Mouse (Mus musculus): Measurements from ENCODE around the gene Map7d1. TPM values are rescaled to one million over a fixed set of nuclear protein-coding genes. Genes with fewer than 3 reads are reported as not detected.
"Not testable (repeated sequence)": the region's sequence is repeated elsewhere in the genome, so short reads cannot be mapped to it uniquely, and the experiment has no call there.

Map7d1 gene
- polyA plus RNA-seq, 1 experiment from 2014 or later: 45.6 TPM

DNA sequence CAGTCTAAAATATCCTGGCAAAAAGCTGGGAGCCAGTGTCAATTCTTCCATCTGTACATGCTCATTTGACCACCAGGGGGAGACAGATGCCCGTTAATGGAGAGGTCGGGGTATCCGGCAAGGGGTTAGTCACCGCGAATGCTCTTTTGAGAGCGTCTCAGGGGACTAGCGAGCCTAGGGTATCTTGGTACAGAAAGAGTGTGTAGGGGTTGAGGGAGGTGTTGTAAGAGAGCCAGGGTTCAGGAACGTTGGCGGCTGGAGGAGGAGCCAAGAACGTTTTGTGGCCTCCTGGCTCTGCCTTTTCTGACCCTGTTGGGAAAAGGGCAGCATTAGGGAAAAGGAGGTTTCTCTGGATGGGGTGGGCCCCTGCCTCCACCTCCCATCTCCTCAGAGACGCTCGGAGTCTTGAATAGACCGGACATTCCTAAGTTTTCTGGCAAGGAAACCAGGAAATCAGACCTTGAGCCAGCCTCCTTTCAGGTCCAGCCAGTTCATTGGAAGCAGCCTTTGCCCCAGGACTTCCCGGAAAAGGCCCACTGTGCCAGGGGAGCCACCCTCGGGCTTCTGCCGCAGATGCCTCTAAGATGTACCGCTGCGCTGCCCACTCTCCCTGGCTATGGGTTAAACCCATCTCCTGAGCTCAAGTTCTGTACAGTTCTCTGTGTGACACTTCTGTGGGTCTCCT lies 28.9 kb downstream of the Map7d1 start:
- no peaks in the 10 kb centered on the region for H3K27me3 ChIP-seq (ENCODE audit: poor library complexity, severe bottlenecking)
- peak overlapping the region; percentile 31 for H3K4me3 ChIP-seq
- H3K36me3 ChIP-seq (replicated peaks): peaks cover 26% of the 10 kb centered on the region
- H3K4me1 ChIP-seq: peaks cover 19% of the 10 kb centered on the region
- 8% methylated on average over 18 of the region's 18 CpGs for WGBS
- peak overlapping the region; percentile 48; the same call in 1 of the 2 replicates for H3K27ac ChIP-seq
- H3K9me3 ChIP-seq: no peaks in the 10 kb centered on the region
- peak; percentile 86 for DNase-seq (ENCODE audit: extremely low spot score, low spot score)

GRCm38 (mm10) chr4:126226640-126227039 lies 29.5 kb downstream of the Map7d1 start:
- Histone ChIP-seq H3K36me3 (replicated peaks) (peaks cover 20% of the 10 kb centered on the region), H3K27me3 (ENCODE audit: poor library complexity, severe bottlenecking) (no peaks in the 10 kb centered on the region), H3K9me3 (no peaks in the 10 kb centered on the region), H3K4me3 (no peak overlapping the region), H3K4me1 (peaks cover 19% of the 10 kb centered on the region), H3K27ac (no peak overlapping the region)
- WGBS: 60% methylated on average over 12 of the region's 12 CpGs
- no peak for DNase-seq (ENCODE audit: extremely low spot score, low spot score)

DNA sequence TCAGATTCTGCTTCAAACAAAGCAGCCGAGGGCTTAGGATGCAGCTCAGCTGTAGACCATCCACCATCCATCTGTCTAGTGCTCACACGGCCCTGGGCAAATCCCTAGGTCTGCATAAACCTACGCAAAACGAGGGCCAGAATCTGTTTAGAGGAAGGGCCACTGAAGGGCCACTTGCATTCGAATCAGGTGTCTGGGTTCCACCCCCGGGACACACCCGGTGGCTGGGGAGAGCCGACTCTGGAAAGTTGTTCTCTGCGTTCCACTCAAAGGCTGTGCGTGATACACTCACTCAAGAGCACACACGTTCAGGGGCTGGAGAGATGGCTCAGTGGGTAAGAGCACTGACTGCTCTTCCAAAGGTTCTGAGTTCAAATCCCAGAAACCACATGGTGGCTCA lies 33.5 kb downstream of the Map7d1 start:
- Histone ChIP-seq H3K27ac (no peak overlapping the region), H3K4me1 (peaks cover 6% of the 10 kb centered on the region), H3K27me3 (ENCODE audit: poor library complexity, severe bottlenecking) (no peaks in the 10 kb centered on the region), H3K4me3 (no peak overlapping the region), H3K9me3 (no peaks in the 10 kb centered on the region), H3K36me3 (replicated peaks) (no peaks in the 10 kb centered on the region)
- WGBS: 89% methylated on average over 11 of the region's 11 CpGs
- no peak for DNase-seq (ENCODE audit: extremely low spot score, low spot score)

DNA sequence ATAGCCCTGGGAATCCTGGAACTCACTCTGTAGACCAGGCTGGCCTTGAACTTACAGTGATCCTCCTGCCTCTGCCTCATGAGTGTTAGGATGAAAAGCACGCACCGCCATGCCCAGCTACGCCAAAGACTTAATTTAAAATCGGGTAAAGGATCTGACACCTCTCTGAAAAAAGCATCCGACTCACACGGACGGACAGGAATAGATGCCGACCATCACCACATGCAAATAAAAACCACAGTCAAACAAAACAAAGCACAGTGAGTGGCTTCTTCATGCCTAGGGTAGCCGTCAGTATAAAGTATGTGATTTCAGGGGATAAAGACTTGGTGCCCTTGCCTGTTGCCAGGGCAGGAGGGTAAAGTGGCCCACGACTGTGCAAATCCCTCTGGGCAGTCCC lies 36.1 kb downstream of the Map7d1 start:
- Histone ChIP-seq H3K4me1 (no peaks in the 10 kb centered on the region), H3K27me3 (ENCODE audit: poor library complexity, severe bottlenecking) (no peaks in the 10 kb centered on the region)
- 90% methylated on average over 10 of the region's 10 CpGs for WGBS

GRCm38 (mm10) chr4:126219540-126219939 lies 36.6 kb downstream of the Map7d1 start:
- H3K4me3 ChIP-seq; H3K36me3 ChIP-seq (replicated peaks); DNase-seq (ENCODE audit: extremely low spot score, low spot score); H3K9me3 ChIP-seq; H3K4me1 ChIP-seq; H3K27me3 ChIP-seq (ENCODE audit: poor library complexity, severe bottlenecking); H3K27ac ChIP-seq: not testable (repeated sequence)
- WGBS: 71% methylated on average over 3 of the region's 3 CpGs

More for the DNA sequence above, 36.1 kb downstream of the Map7d1 start:
- Histone ChIP-seq H3K4me3 (no peak overlapping the region), H3K36me3 (replicated peaks) (no peaks in the 10 kb centered on the region), H3K27ac (no peak overlapping the region), H3K9me3 (no peaks in the 10 kb centered on the region)
- DNase-seq (ENCODE audit: extremely low spot score, low spot score): no peak

GRCm38 (mm10) chr4:126217771-126218170 lies 38.4 kb downstream of the Map7d1 start:
- Histone ChIP-seq H3K27ac (no peak overlapping the region), H3K36me3 (replicated peaks) (no peaks in the 10 kb centered on the region), H3K9me3 (no peaks in the 10 kb centered on the region), H3K4me3 (no peak overlapping the region), H3K27me3 (ENCODE audit: poor library complexity, severe bottlenecking) (no peaks in the 10 kb centered on the region), H3K4me1 (no peaks in the 10 kb centered on the region)
- no peak for DNase-seq (ENCODE audit: extremely low spot score, low spot score)
- WGBS: 89% methylated on average over 6 of the region's 6 CpGs

GRCm38 (mm10) chr4:126207081-126207480 lies 49.1 kb downstream of the Map7d1 start:
- DNase-seq (ENCODE audit: extremely low spot score, low spot score): no peak
- H3K27ac ChIP-seq: no peak overlapping the region
- H3K9me3 ChIP-seq: no peaks in the 10 kb centered on the region
- no peak overlapping the region for H3K4me3 ChIP-seq
- no peaks in the 10 kb centered on the region for H3K27me3 ChIP-seq (ENCODE audit: poor library complexity, severe bottlenecking)
- H3K4me1 ChIP-seq: peaks cover 16% of the 10 kb centered on the region
- 65% methylated on average over 6 of the region's 6 CpGs for WGBS
- H3K36me3 ChIP-seq (replicated peaks): no peaks in the 10 kb centered on the region

DNA sequence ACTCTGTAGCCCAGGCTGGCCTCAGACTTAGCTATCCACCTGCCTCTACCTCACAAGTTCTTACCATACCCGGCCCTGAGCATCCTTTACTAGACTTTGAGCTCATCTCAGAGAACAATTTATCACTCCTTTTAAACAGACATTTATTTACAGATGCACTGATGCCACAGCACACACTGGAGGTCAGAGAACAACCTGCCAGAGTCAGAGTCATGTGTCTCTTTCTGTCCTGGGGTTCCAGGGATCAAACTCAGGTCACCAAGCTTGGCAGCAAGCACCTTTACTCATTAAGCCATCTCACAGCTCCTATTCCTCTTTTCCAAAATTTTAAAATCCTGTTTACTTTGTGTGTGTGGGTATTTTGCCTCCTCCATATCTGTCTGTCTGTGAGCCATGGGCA lies 50.8 kb downstream of the Map7d1 start:
- peaks cover 26% of the 10 kb centered on the region for H3K4me1 ChIP-seq
- H3K36me3 ChIP-seq (replicated peaks): peaks cover 5% of the 10 kb centered on the region
- H3K4me3 ChIP-seq: no peak overlapping the region
- 84% methylated on average over 1 of the region's 1 CpGs for WGBS
- DNase-seq (ENCODE audit: extremely low spot score, low spot score): no peak
- H3K27ac ChIP-seq: no peak overlapping the region
- no peaks in the 10 kb centered on the region for H3K9me3 ChIP-seq
- no peaks in the 10 kb centered on the region for H3K27me3 ChIP-seq (ENCODE audit: poor library complexity, severe bottlenecking)

DNA sequence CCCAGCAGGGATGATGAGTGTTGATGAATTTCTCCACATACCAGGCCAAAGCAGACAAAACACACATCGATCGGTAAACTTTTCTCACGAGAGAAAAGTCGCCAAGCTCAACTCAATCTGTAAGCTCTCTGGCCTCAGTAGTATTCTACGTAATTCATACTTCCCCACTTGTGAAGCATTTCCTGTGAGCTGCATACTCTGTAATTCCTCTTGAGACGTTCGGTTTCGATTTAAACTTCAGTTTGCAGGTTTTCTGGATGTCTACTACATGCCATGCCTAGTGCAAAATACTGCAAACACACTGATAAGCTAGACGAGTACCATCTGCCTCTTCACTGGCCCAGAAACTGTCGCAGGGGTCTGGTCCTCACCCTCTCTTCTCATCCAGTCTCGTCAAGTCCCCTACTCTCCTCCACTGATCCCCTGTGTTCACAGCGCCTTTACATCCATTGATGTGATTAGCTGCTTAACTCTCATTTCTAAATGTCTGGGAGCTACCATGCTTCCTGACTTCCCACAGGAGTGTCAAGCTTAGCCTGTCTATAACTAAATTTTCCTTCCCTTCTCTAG lies 51.4 kb downstream of the Map7d1 start:
- Histone ChIP-seq H3K27me3 (ENCODE audit: poor library complexity, severe bottlenecking) (no peaks in the 10 kb centered on the region), H3K4me3 (no peak overlapping the region), H3K9me3 (no peaks in the 10 kb centered on the region), H3K27ac (no peak overlapping the region), H3K36me3 (replicated peaks) (peaks cover 11% of the 10 kb centered on the region), H3K4me1 (peaks cover 32% of the 10 kb centered on the region)
- 91% methylated on average over 12 of the region's 12 CpGs for WGBS
- DNase-seq (ENCODE audit: extremely low spot score, low spot score): no peak

- H3K4me3 ChIP-seq: no peak overlapping the region
- no peak for DNase-seq (ENCODE audit: extremely low spot score, low spot score)
- 88% methylated on average over 8 of the region's 8 CpGs for WGBS
- H3K27ac ChIP-seq: peak overlapping the region; percentile 97; the same call in 1 of the 2 replicates
- no peaks in the 10 kb centered on the region for H3K9me3 ChIP-seq
- no peaks in the 10 kb centered on the region for H3K27me3 ChIP-seq (ENCODE audit: poor library complexity, severe bottlenecking)
- H3K36me3 ChIP-seq (replicated peaks): peaks cover 19% of the 10 kb centered on the region
- H3K4me1 ChIP-seq: peaks cover 36% of the 10 kb centered on the region
These were observed 52.1 kb downstream of the Map7d1 start for GRCm38 (mm10) chr4:126204016-126204415.

DNA sequence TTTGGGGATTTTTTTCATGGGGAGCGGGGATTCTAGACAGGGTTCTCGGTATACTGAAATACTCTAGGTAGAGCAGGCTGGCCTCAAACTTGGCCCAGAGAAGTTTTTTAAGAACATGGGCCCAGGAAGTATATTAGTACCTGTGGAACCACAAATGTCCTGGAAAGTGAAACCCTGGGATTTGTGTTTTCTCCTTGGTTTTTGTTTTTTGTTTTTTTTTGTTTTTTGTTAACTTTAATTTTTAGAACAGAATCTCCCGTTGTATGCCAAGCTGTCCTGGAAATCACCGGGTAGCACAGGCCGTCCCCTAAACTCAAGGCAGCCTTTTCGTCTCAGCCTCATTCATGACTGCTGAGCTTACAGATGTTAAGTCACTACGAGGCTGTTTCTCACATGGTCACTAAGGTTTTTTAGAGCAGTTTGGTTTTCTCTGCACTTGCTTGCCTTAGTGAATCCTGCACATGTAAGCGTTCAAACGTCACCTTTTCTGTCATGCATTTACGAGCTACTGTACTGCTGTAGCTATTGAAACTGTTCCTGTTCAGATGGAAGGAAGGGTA lies 52.7 kb downstream of the Map7d1 start:
- 78% methylated on average over 10 of the region's 10 CpGs for WGBS
- H3K4me1 ChIP-seq: peaks cover 36% of the 10 kb centered on the region
- DNase-seq (ENCODE audit: extremely low spot score, low spot score): no peak
- peak overlapping the region; percentile 85 for H3K4me3 ChIP-seq
- H3K9me3 ChIP-seq: no peaks in the 10 kb centered on the region
- H3K27ac ChIP-seq: peak overlapping the region; percentile 97
- H3K36me3 ChIP-seq (replicated peaks): peaks cover 25% of the 10 kb centered on the region
- H3K27me3 ChIP-seq (ENCODE audit: poor library complexity, severe bottlenecking): no peaks in the 10 kb centered on the region

DNA sequence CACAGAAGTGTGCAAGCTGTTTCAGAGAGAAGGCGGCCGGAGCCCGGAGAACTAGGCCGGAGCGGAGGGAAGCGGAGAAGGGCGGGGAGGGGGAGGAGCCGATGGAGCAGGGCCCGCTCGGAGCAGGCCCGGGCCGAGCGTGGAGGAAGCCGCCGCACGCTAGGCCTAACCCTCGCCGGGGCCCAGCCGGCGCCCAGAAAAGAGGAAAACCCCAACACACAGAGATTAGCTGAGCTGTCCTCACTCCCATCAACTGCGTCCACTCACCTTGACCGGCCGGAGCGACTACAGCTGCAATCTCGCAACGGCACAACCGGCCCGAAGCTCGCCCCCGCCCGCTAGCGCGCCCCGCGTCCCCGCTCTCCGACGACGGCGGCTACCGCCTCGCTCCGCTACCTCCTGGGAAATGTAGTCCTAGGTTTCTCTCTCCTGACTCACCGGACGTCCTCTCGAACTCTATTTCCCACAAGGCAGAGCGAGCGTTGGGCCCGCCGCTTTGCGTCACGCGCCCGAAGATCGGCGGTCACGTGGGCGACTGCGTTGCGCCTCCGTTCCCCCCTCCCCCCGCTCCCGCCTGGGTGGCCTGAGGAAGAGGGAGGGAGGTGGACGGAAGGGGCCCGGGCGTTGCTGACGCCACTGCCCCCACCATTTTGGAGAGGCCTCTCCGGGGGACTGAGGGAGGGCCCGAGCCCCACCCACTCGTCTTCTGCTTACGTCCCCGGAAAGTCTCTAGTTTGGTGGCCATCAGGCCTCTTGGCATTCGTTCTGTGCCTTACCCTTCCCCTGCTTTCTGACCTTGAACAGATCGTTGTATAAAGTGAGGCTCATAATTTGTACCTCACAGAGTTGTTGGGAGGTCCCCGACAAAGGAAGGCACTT lies 53.6 kb downstream of the Map7d1 start, which contains the start of gene Thrap3:
Thrap3 (minus strand) TSS at position 458 of the 879 bp plus-strand sequence.
- WGBS: under 1% methylated on average over 69 of the region's 75 CpGs
- peak; percentile 97 for DNase-seq (ENCODE audit: extremely low spot score, low spot score)

More for the DNA sequence above, 53.6 kb downstream of the Map7d1 start, which contains the start of gene Thrap3:
- Histone ChIP-seq H3K4me1 (peaks cover 36% of the 10 kb centered on the region), H3K27ac (peak within 1 kb of the TSS; percentile 97), H3K4me3 (peak within 1 kb of the TSS; percentile 85), H3K36me3 (replicated peaks) (peaks cover 32% of the 10 kb centered on the region), H3K9me3 (no peaks in the 10 kb centered on the region), H3K27me3 (ENCODE audit: poor library complexity, severe bottlenecking) (no peaks in the 10 kb centered on the region)
